Mouse (Mus musculus): Measurements from ENCODE around the gene Lrch2.
"Not testable (repeated sequence)": the region's sequence is repeated elsewhere in the genome, so short reads cannot be mapped to it uniquely, and the experiment has no call there.

The Lrch2 gene

DNA sequence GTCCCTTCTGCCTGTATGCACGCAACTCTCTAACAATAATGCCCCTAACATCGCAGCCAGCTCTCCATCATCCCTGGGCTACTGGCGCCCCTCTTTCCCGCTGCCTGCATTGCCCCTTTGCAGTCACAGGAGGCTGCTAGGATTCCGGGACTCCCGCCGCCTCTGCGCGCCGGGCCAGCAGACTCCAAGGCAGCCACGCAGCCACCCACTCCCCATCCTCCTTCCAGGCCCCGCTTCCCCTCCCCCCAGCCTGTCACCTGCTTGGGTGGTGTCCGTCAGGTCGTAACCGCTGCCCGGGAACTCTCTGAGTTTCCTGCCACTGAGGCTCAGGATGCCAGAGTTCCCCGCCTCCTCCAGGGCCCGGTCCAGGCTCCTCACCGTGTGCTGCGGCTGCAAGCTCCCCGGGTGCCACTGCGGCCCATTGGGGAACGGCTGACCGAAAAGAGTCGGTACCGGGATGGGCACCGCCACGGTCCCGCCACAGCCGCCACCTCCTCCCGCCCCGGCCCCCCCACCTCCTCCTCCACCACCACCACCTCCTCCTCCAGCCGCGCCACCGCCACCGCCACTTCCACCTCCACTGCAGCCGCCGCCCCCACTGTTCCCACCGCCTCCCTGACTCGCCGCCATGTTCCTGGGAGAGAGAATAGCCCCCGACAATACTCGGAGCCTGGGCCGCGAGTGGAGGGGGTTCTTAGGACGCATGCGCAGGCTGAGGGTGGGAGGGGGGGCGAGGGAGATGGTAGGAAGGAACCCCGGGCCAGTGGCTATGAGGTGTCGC is at the start of gene Lrch2:
TSS of gene Lrch2 (minus strand) at position 661 of the 781 bp plus-strand sequence.
- DNase-seq (ENCODE audit: low spot score in 2 of 2): peak; percentile 21 to 73

DNA sequence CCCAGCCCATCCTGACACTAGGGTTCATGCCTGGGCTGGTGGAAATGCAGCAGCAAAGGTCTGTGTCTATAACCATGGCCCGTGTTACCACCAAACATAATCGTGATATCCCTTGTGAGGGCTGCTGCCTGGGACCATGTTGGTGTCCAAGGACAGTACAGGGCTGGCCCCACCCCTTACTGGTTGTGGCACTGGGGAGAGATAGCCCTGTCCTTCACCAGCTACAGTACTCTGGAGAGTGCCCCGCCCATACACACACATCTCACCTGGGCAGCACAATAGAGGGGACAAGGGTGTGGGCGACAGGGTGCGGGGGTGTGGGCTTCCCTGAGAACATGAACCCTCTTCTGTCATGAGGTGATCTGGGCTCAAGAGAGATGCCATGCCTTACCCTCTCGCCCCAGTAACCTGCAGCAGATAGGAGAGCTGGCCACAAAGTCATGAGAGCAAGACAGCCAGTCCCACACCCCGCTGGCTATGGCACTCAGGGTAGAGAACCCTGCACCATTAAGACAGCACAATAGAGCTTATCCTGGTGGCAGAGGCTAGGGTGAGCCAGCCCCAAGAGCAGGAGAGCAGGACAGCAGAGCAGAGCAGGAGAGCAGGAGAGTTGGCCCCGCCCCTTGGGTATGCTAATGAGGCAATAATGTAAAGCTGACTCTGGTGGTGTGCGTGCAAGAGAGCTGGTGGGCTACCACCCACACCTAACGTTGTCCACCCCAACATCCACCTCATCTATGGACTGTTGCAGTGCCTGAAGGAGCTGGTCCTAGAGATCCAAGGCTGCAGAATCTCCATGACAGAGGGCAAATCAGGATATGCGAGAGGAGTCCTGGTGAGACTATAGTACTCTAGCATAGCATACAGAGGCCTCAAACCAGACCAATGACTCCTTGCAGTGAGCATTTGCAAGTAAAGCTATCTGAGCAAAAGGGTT is 12.7 kb downstream of the Lrch2 start:
- DNase-seq (ENCODE audit: low spot score in 2 of 2): no peak

DNA sequence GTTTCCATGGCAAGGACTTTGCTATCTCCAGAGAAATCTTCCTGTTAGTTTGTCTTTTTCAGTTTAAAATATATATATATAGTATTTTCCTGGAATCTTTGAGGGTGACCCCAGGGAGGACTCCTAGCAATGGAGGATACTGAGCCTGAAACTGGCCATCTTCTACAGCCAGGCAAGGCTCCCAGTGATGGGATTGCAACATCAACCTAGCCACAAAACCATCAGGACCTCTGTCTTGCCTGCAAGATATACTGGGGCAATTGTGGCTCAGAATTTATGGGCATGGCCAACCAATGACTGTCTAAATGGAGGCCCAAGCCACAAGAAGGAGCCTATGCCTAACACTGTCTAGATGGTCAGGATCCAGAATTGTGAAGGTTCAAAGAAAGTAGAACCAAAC is 15.5 kb downstream of the Lrch2 start:
- DNase-seq (ENCODE audit: low spot score in 2 of 2): no peak

DNA sequence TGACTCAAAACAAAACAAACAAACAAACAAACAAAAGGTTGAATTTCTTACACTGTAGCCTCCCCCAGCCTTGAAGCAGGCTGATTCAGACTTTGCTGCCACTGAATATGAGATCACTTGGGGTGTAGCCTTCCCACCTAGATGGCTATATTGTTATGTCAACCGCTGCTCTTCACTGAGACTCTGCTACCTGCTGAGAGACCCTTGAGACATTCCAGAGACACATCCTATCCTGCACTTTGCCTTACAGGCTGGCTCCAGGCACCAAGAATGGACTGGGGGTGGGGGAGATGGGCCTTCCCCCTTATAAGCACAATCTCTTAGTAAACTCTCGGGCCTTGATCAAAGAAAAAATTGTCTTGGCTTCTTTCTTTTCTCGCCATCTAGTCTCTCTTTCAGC is 16.8 kb downstream of the Lrch2 start:
- DNase-seq (ENCODE audit: low spot score in 2 of 2): not testable (repeated sequence)

DNA sequence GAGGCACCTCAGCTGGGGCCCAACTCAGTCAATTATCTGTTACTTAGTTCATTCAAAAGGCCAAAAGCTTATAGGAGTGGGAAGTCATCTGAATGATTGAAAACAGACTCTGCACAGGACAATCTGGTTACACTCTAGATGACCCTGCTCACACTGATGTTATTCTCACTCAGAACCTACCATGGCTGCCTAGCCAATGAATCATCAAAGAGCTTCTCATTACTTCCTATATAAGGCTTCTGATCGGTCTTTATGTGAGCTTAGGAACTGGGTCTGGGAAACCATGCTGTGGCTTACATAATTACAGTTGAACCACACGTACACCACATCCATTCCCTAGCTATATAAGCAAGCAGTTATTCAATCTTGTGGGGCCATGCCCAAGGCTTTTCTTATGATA is 18.3 kb downstream of the Lrch2 start:
- DNase-seq (ENCODE audit: low spot score in 2 of 2): no peak

DNA sequence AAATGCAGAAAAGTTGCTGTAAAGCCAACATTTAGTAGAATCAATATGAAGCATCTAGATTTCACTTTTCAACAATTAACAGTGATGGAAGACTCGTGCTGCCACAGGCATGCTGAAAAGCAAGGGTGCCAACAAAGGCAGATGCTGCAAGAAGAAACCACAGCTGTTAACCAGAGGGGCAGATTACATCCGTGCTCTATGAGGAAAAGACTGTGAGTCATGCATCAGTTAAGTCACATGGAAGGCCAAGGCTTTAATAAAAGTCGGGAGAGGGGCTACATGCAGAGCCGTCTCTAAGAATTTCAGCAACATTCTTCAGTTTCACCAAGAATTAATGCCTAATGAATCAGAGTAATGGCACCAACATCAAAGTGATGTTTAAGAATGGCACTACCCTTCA is 22.2 kb downstream of the Lrch2 start:
- no peak for DNase-seq (ENCODE audit: low spot score in 2 of 2)

DNA sequence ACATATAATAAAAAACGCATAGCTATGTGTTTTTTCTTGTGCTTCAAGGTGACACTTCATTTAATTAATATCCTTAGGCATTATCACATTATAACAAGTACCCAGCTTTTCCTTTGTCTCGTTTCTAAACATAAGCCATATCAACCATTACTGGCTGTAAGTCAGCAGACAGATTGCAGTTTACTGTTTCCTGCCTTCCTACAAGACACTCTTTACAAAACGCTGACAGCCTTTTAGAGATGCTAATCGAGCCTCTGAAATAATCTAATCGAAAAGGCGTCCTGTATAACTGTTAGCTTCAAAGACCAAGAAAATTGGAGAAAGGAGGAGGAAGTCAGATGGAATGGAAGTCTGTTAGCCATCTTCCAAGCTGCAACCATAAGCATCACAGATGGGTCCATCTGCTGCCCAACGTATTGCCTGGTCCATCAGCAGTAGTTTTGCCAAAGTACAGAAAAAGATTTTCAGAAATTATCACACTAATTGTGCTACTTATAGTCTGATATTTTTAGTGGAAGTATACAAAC is 26.2 kb downstream of the Lrch2 start:
- no peak for DNase-seq (ENCODE audit: low spot score in 2 of 2)

DNA sequence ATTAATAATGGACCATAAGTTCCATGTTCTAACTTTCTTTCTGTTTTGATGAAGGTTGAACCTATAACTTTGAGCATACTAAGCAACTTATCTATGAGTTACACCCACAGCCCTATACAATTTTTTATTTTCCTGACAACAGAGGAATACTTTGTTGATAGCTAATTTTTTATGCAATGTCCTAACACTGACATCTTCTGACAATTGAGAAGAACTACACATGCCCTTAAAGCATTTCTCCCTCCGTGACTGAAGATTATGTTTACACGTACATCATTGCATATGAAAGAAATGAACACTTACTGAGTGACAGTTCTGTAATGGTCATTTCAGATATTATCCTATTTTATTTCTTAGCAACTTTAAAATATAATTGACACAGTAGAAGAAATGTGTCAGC is 64.3 kb downstream of the Lrch2 start:
- no peak for DNase-seq (ENCODE audit: low spot score in 2 of 2)

DNA sequence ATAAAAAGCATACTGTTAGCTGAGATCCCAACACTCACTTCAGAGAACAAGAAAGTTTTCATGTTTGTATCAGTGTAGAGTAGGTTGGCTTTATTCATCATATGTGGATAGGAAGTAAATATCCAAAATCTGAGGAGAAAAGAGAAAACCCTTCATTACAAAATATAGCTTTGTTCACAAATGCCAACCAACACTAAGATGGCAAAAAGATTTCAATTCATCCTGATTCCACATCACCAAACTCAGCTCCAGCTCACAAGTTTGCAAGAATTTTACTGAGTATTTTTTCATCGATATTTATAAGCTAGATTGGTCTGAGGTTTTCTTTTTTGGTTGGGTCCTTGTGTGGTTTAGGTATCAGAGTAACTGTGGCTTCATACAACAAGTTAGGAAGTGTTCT is 100.3 kb downstream of the Lrch2 start, which contains the start of gene Vmn1r239-ps:
TSS of gene Vmn1r239-ps (minus strand) at position 101 of the 400 bp plus-strand sequence.
- DNase-seq (ENCODE audit: low spot score in 2 of 2): not testable (repeated sequence)

DNA sequence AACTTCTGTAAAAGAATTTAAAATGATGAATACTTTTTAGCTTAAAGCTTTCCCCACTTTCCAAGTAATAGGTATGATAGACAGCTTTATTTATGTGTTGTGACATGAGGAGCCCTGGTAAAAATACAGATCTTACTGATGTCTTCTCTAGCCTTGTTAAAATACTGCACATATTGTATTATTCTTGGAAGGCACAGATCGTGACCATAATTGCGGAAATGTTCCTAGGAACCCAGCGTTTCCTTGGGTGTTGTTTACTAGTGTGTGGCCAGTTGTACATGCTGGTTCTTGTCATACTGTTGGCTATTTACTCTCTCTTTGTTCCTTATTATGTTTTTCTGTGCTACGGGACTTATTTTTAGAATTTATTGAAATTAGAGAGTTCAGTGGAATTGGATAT is 110.5 kb downstream of the Lrch2 start:
- no peak for DNase-seq (ENCODE audit: low spot score in 2 of 2)

DNA sequence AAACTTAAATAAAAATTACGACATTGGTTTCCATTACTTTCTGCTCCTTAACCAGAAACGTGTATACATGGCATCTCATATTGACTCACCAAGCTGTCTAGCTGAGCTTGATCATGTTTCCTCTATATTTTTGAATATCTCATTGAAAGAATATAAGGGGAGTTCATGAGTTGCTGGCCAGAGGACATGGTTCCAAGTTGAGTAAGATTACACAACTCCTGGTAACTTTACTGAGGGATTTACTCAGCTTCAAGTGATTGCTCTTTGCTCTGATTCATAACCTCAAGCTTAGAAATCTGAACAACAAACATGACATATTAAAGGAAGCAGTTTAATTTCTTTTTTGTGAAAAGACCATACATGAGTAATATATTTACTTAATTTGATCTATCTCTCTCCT is 118.5 kb downstream of the Lrch2 start:
- DNase-seq (ENCODE audit: low spot score in 2 of 2): no peak

DNA sequence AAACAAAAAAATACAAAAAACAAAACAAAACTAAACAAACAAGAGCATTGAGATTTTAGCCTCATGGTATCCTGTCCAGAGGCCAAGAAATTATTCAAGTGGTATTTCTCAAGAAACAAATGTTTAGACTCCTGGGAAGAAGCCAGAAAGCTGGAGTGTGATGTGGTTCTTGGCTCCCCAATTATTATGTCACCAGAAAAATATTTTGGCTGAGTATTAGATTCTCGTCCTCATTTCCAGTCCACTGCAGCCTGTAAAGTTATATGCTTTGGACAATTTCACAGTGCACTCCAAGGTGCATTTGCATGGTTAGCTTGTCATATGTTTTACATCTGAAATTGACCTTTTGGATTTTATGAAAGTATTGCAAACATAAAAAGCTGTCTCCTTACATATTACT is 124.1 kb downstream of the Lrch2 start:
- DNase-seq (ENCODE audit: low spot score in 2 of 2): no peak

DNA sequence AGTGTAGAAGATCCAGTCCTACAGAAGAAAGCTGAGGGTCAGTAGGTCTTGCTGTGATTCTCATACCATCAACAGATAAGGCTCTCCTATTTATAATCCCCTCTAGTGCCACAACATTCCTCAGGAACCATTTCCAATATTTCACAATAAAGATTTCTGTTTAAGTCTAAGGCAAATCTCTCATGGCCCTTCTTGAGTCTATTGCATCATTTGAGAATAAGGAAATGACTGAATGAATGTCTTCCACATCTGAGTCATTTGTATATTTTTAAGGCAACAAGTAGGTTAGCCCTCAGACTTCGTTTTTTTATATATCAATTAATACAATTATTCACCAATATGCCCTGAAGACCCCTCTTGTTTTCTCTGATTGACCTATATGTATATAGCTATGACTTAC is 124.8 kb downstream of the Lrch2 start, which contains the start of gene Il13ra2:
TSS of gene Il13ra2 (minus strand) at position 64 of the 400 bp plus-strand sequence.
- no peak for DNase-seq (ENCODE audit: low spot score in 2 of 2)
